Mouse (Mus musculus) liver, adult 2 months (tissue): ENCODE data around the gene Cap2.

ENCODE experiments used
- CTCF ChIP-seq: fragments of 200-500 bp; IDR thresholded peaks from 2 replicates; pipeline ENCODE4 v1.5.1; 2011; ENCODE audit warnings: low read depth, low read length, control low read depth
- POLR2A ChIP-seq: fragments of 200-500 bp; IDR thresholded peaks from 2 replicates; pipeline ENCODE4 v1.6.1; 2011; ENCODE audit warnings: low read length, control low read depth; ENCODE audit not compliant: insufficient read depth; ENCODE audit errors: extremely low read depth

DNA sequence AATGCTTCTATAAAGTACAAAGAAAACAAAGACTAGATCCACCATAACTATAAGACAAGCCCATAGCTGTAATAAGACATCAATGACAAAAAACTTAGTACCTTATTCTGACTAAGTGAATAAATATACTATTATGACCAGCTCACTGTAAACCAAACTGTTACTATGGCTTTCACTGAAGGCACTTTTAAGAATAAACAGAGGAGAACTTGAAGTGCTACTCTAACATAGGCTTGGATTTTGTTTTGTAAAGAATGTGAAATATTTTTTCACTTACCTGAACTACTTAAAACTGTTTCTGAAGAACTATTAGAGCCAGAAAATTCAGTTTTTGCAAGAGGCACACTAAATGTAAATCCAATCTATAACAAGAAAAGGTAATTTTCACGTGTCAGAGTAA lies 197.7 kb downstream of the Cap2 start:
- TF ChIP-seq CTCF (no peak), POLR2A (no peak)
